Mouse (Mus musculus): ENCODE measurements around the gene Fam196b. TPM values are rescaled to one million over a fixed set of nuclear protein-coding genes. Genes with fewer than 3 reads are reported as not detected.
A peak's percentile ranks its signal among the peaks of the same experiment; 100 is the strongest.

The Fam196b gene
- total RNA-seq, 2 experiments from 2014 or later: 1.0 to 1.6 TPM

- intact Hi-C loops (cut with DNase I): loop anchor here (10.0 kb wide), 1 partner anchor 498 kb away; no protein-coding TSS in a partner anchor
- DNase-seq (ENCODE audit: low spot score in 2 of 2): peak; percentile 27 to 54
Observed at GRCm38 (mm10) chr11:34317001-34317400, 2.4 kb downstream of the Fam196b start.

- intact Hi-C loops (cut with DNase I): loop anchor here (10.0 kb wide), 1 partner anchor 496 kb away; no protein-coding TSS in a partner anchor
- no peak for DNase-seq (ENCODE audit: low spot score in 2 of 2)
Observed at GRCm38 (mm10) chr11:34319282-34319681, 4.7 kb downstream of the Fam196b start.

- DNase-seq (ENCODE audit: low spot score in 2 of 2): no peak
- intact Hi-C loops (cut with DNase I): no loop called here
Observed at GRCm38 (mm10) chr11:34323664-34324063, 9.0 kb downstream of the Fam196b start.

- no peak for DNase-seq (ENCODE audit: low spot score in 2 of 2)
- intact Hi-C loops (cut with DNase I): no loop called here
Observed at GRCm38 (mm10) chr11:34332344-34333031, 17.9 kb downstream of the Fam196b start.

- intact Hi-C loops (cut with DNase I): no loop called here
- no peak for DNase-seq (ENCODE audit: low spot score in 2 of 2)
Observed at GRCm38 (mm10) chr11:34337907-34338306, 23.3 kb downstream of the Fam196b start.

GRCm38 (mm10) chr11:34339693-34340092, 25.1 kb downstream of the Fam196b start:
- intact Hi-C loops (cut with DNase I): no loop called here
- DNase-seq (ENCODE audit: low spot score in 2 of 2): no peak

- intact Hi-C loops (cut with DNase I): no loop called here
- DNase-seq (ENCODE audit: low spot score in 2 of 2): no peak
Observed at GRCm38 (mm10) chr11:34343742-34344307, 29.2 kb downstream of the Fam196b start.

- intact Hi-C loops (cut with DNase I): no loop called here
Observed at GRCm38 (mm10) chr11:34344310-34344709, 29.7 kb downstream of the Fam196b start.

GRCm38 (mm10) chr11:34348287-34348918, 33.8 kb downstream of the Fam196b start:
- DNase-seq (ENCODE audit: low spot score in 2 of 2): peak; percentile 75 to 86
- intact Hi-C loops (cut with DNase I): no loop called here

More at GRCm38 (mm10) chr11:34344310-34344709, 29.7 kb downstream of the Fam196b start:
- no peak for DNase-seq (ENCODE audit: low spot score in 2 of 2)

- no peak for DNase-seq (ENCODE audit: low spot score in 2 of 2)
- intact Hi-C loops (cut with DNase I): no loop called here
Observed at GRCm38 (mm10) chr11:34349453-34350056, 34.9 kb downstream of the Fam196b start.

GRCm38 (mm10) chr11:34355406-34355805, 40.8 kb downstream of the Fam196b start:
- intact Hi-C loops (cut with DNase I): no loop called here
- DNase-seq (ENCODE audit: low spot score in 2 of 2): no peak

- intact Hi-C loops (cut with DNase I): no loop called here
- peak; percentile 11 to 43 for DNase-seq (ENCODE audit: low spot score in 2 of 2)
Observed at GRCm38 (mm10) chr11:34356109-34356508, 41.5 kb downstream of the Fam196b start.

GRCm38 (mm10) chr11:34372224-34372623, 57.6 kb downstream of the Fam196b start:
- intact Hi-C loops (cut with DNase I): no loop called here
- no peak for DNase-seq (ENCODE audit: low spot score in 2 of 2)

GRCm38 (mm10) chr11:34375557-34375956, 60.9 kb downstream of the Fam196b start:
- DNase-seq (ENCODE audit: low spot score in 2 of 2): no peak
- intact Hi-C loops (cut with DNase I): no loop called here

GRCm38 (mm10) chr11:34377649-34378048, 63.0 kb downstream of the Fam196b start:
- intact Hi-C loops (cut with DNase I): no loop called here
- DNase-seq (ENCODE audit: low spot score in 2 of 2): no peak

- intact Hi-C loops (cut with DNase I): no loop called here
- no peak for DNase-seq (ENCODE audit: low spot score in 2 of 2)
Observed at GRCm38 (mm10) chr11:34383501-34383900, 68.9 kb downstream of the Fam196b start.

- intact Hi-C loops (cut with DNase I): no loop called here
- DNase-seq (ENCODE audit: low spot score in 2 of 2): no peak
Observed at GRCm38 (mm10) chr11:34384178-34384577, 69.6 kb downstream of the Fam196b start.

- DNase-seq (ENCODE audit: low spot score in 2 of 2): no peak
- intact Hi-C loops (cut with DNase I): no loop called here
Observed at GRCm38 (mm10) chr11:34385001-34385688, 70.5 kb downstream of the Fam196b start.

- intact Hi-C loops (cut with DNase I): no loop called here
Observed at GRCm38 (mm10) chr11:34389261-34390116, 74.9 kb downstream of the Fam196b start.

More at GRCm38 (mm10) chr11:34389261-34390116, 74.9 kb downstream of the Fam196b start:
- no peak for DNase-seq (ENCODE audit: low spot score in 2 of 2)

Measured in left cerebral cortex, postnatal 14 days (tissue).